Mouse (Mus musculus): ENCODE measurements around the gene Tada2a. TPM values are rescaled to one million over a fixed set of nuclear protein-coding genes. Genes with fewer than 3 reads are reported as not detected.

Tada2a gene
- polyA plus RNA-seq (2017; shearing (Covaris generic)) = 8.0 TPM

GRCm38 (mm10) chr11:84128943-84129798 lies at the start of gene Tada2a, which contains the start of gene Acaca:
Gene Tada2a, minus strand, starts transcription at chr11:84129600.
Gene Acaca, plus strand, starts transcription at chr11:84129672.

GRCm38 (mm10) chr11:84167046-84167526 lies 37.7 kb upstream of the Tada2a start, which contains the start of gene Gm11437:
Gene Gm11437, minus strand, starts transcription at chr11:84167476.

GRCm38 (mm10) chr11:84069034-84069370 lies 60.4 kb downstream of the Tada2a start, which contains the start of gene Dusp14:
Gene Dusp14, minus strand, starts transcription at chr11:84069261.

Other genes with a start within 250 kb of the Tada2a start
- gene Ddx52, start 187.5 kb downstream of the Tada2a start, polyA plus RNA-seq (2017; shearing (Covaris generic)) = 63.1 TPM
- gene Synrg, start 165.2 kb downstream of the Tada2a start, polyA plus RNA-seq (2017; shearing (Covaris generic)) = 46.5 TPM
- not detected for gene Dusp14, start 60.3 kb downstream of the Tada2a start, polyA plus RNA-seq (2017; shearing (Covaris generic))
- gene Acaca, start 72 bp upstream of the Tada2a start, polyA plus RNA-seq (2017; shearing (Covaris generic)) = 9.4 TPM
- not detected for gene Gm11437, start 37.9 kb upstream of the Tada2a start, polyA plus RNA-seq (2017; shearing (Covaris generic))